Mouse (Mus musculus) C2C12 (cell line): ENCODE measurements at regions not wholly inside any gene's neighbourhood (a gene's known extent, or its start where the extent isn't known, plus 50 kb on each side); places are given as distances from the start of the nearest gene placed in this dataset.

ENCODE experiments used
- H3K27me3 ChIP-seq: one replicate; pipeline ENCODE4 v1.6.1; 2011; ENCODE audit not compliant: control insufficient read depth, insufficient read depth, insufficient read length
- H3K36me3 ChIP-seq: one replicate; pipeline ENCODE4 v1.6.1; 2011; ENCODE audit not compliant: control insufficient read depth, insufficient read depth
- H3K4me3 ChIP-seq: one replicate; pipeline ENCODE4 v1.5.1; 2011; ENCODE audit warnings: mild to moderate bottlenecking, control low read depth; ENCODE audit not compliant: poor library complexity, insufficient read depth, severe bottlenecking
- H3K79me2 ChIP-seq: one replicate; pipeline ENCODE4 v1.6.1; 2011; ENCODE audit not compliant: control insufficient read depth, insufficient read depth
- H3K79me3 ChIP-seq: one replicate; pipeline ENCODE4 v1.6.1; 2011; ENCODE audit warnings: low read depth, control low read depth
- H3ac ChIP-seq: one replicate; pipeline ENCODE3; 2011; ENCODE audit warnings: low read depth; ENCODE audit not compliant: control insufficient read depth, insufficient read length
- CEBPB ChIP-seq: IDR thresholded peaks from one replicate; pipeline ENCODE4 v1.6.1; 2011; ENCODE audit warnings: low read depth, mild to moderate bottlenecking, control low read depth, moderate library complexity
- CTCF ChIP-seq: IDR thresholded peaks from one replicate; pipeline ENCODE4 v1.5.1; 2011; ENCODE audit not compliant: control insufficient read depth, insufficient read depth, insufficient read length
- FOSL1 ChIP-seq: IDR thresholded peaks from one replicate; pipeline ENCODE4 v1.8.0; 2011; ENCODE audit warnings: mild to moderate bottlenecking, low read length; ENCODE audit not compliant: poor library complexity, insufficient read depth, severe bottlenecking
- MAX ChIP-seq: IDR thresholded peaks from one replicate; pipeline ENCODE4 v1.6.1; 2011; ENCODE audit warnings: mild to moderate bottlenecking, control low read depth
- MYOD1 ChIP-seq: IDR thresholded peaks from one replicate; pipeline ENCODE4 v1.6.1; 2011; ENCODE audit warnings: low read depth; ENCODE audit not compliant: control insufficient read depth, insufficient read length
- MYOG ChIP-seq: IDR thresholded peaks from one replicate; pipeline ENCODE4 v1.6.1; 2011; ENCODE audit not compliant: control insufficient read depth, insufficient read length; ENCODE audit errors: extremely low read depth
- USF1 ChIP-seq: IDR thresholded peaks from one replicate; pipeline ENCODE4 v1.6.1; 2011; ENCODE audit warnings: low read depth, mild to moderate bottlenecking, control low read depth, moderate library complexity

- no peak overlapping the region for H3ac ChIP-seq
- peak; percentile 90 for TF ChIP-seq FOSL1
- no peak for TF ChIP-seq MYOG
- H3K27me3 ChIP-seq: no peaks in the 10 kb centered on the region
Measured at GRCm38 (mm10) chr2:147743908-147744307, 302.9 kb downstream of the Foxa2 start.

DNA sequence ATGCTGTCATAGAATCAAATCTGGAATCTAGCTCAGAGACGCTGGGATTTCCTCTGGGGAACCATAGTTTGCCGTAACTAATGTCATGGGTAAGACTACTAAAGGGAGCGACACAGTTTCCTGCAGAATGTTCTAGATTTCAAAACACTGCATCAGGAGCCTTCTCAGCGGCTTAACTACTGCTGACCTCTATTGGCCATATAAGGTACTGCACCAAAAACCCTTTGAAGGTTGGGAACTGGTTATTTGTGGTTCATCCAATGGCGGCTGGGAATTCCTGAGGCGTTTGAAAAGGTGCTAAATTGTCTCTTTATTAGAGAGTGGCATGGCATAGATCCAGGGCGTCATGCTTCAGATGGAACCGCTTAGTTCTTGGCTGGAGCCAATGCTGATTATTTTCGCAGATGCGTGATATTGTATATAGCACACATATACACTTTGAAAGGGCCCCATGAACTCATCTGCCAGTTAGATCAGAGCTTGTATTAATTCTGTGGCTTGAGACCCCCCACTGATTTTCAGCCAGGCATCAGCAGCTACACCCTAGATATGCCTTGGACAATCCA is 308.4 kb downstream of the Foxa2 start:
- no peaks in the 10 kb centered on the region for H3K36me3 ChIP-seq

More at GRCm38 (mm10) chr2:147743908-147744307, 302.9 kb downstream of the Foxa2 start:
- H3K36me3 ChIP-seq: no peaks in the 10 kb centered on the region
- no peaks in the 10 kb centered on the region for H3K79me2 ChIP-seq
- no peaks in the 10 kb centered on the region for H3K79me3 ChIP-seq
- no peak overlapping the region for H3K4me3 ChIP-seq

DNA sequence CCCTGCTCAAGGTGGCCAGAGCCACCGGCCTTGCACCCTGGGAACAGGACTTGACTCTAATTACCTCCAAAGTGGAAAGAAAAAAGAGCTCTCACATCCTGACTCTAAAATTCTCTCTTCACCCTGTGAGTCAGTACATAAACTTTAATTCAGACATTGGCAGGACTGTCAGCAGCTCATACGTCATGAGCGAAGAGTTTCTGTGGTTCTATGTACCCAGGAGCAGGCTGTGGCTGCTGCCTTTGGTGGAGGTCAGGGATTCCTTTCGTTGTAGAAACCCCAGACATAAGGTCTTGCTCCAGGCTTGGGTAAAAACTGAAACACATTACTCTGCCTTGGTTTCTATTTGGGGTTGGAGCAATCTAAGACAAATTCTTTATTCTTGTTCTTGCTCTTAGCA is 319.4 kb downstream of the Foxa2 start:
- Histone ChIP-seq H3K79me3 (no peaks in the 10 kb centered on the region), H3K27me3 (no peaks in the 10 kb centered on the region), H3K36me3 (no peaks in the 10 kb centered on the region), H3K4me3 (no peak overlapping the region), H3K79me2 (no peaks in the 10 kb centered on the region), H3ac (no peak overlapping the region)
- TF ChIP-seq MYOG: no peak
- TF ChIP-seq MYOD1: no peak
- TF ChIP-seq MAX: no peak
- no peak for TF ChIP-seq FOSL1

More for the DNA sequence above, 308.4 kb downstream of the Foxa2 start:
- no peak overlapping the region for H3ac ChIP-seq
- no peak overlapping the region for H3K4me3 ChIP-seq
- no peaks in the 10 kb centered on the region for H3K79me2 ChIP-seq
- H3K79me3 ChIP-seq: no peaks in the 10 kb centered on the region
- H3K27me3 ChIP-seq: no peaks in the 10 kb centered on the region
- TF ChIP-seq MYOD1 (no peak), MYOG (no peak), CEBPB (no peak), USF1 (no peak)

GRCm38 (mm10) chr2:147718936-147719335 is 327.8 kb downstream of the Foxa2 start:
- H3K4me3 ChIP-seq: no peak overlapping the region
- no peak for TF ChIP-seq USF1
- TF ChIP-seq FOSL1: no peak
- no peak for TF ChIP-seq CTCF
- no peaks in the 10 kb centered on the region for H3K79me3 ChIP-seq
- no peak overlapping the region for H3ac ChIP-seq
- H3K27me3 ChIP-seq: no peaks in the 10 kb centered on the region
- no peaks in the 10 kb centered on the region for H3K79me2 ChIP-seq
- no peaks in the 10 kb centered on the region for H3K36me3 ChIP-seq

DNA sequence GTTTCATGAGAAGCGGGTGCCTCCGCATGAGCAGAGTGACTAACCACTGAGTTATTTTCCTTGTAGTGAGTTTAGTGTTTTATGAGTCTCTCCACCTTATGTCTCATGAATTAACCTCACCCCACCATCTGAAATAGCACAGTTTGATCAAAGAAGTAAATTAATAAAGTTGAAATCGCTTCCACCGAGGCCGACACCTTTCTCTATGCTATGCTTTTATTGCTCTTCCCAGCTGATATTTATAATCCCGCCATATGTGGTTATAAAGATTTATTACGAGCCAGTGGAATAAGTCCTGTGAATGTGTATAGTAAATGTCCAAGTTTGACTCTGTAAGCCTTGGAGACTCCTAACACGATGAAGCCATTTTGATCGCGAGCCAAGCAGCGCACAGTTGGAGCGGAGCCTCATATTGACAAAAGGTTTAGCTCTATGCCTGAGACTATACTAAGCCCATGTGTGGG is 329.3 kb downstream of the Foxa2 start:
- Histone ChIP-seq H3K79me2 (no peaks in the 10 kb centered on the region), H3K4me3 (no peak overlapping the region), H3ac (no peak overlapping the region), H3K36me3 (no peaks in the 10 kb centered on the region), H3K27me3 (no peaks in the 10 kb centered on the region), H3K79me3 (no peaks in the 10 kb centered on the region)
- no peak for TF ChIP-seq USF1

DNA sequence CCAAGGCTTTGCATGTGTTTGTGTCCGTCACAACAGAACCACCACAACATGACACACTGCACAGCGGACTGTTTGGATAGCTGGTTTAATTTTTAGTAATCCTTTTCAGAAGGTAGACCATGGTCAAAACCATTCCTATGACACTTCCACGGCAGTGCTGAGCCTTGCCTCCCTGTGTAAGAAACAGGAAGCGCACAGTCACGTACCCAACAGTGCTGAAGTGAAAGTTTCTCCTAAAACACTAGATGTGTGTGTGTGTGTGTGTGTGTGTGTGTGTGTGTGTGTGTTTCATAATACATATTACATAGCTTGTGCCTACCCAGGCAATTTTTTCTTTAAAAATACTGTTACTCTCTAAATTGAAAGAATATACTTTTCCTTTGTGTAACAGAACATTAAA is 331.0 kb downstream of the Foxa2 start:
- Histone ChIP-seq H3ac (no peak overlapping the region), H3K36me3 (no peaks in the 10 kb centered on the region), H3K79me3 (no peaks in the 10 kb centered on the region), H3K27me3 (no peaks in the 10 kb centered on the region), H3K4me3 (no peak overlapping the region), H3K79me2 (no peaks in the 10 kb centered on the region)
- TF ChIP-seq CTCF (no peak), MYOG (no peak), MYOD1 (no peak)

DNA sequence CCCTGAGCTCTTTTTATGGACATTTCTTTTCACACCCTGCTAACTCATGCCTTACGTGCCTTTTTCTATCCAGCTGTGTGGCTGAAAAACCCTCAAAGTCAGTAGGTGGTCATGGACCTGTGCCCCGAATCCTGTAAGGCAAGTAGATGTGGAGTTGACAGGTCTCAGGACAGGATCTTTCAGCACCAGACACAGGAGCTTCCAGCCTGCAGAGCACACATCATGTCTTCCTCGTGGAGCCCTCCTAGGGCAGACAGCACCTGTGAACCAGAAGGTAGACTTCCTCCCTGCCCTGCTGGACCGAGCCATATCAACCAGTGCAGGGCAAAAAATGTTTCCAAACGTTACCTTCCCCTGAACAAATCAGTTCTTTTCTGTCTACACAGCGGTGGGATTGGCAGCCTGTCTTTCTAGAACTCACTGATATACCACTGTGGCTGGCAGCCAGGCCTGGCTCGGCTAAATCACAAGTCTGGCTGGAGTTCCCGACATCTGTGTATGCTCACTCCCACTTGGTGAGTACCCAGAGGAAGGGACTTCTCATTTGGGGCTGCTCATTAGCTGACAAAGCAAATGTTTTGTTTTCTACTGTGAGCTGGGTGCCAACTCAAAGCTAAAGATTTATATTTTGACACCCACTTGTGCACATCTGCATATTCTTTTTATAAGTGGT is 336.0 kb downstream of the Foxa2 start:
- Histone ChIP-seq H3K79me2 (no peaks in the 10 kb centered on the region), H3K27me3 (no peaks in the 10 kb centered on the region), H3K4me3 (no peak overlapping the region), H3K79me3 (no peaks in the 10 kb centered on the region), H3K36me3 (no peaks in the 10 kb centered on the region), H3ac (no peak overlapping the region)
- TF ChIP-seq CEBPB: no peak
- no peak for TF ChIP-seq FOSL1
- no peak for TF ChIP-seq MYOG
- TF ChIP-seq MYOD1: no peak
- TF ChIP-seq USF1: no peak
- no peak for TF ChIP-seq MAX
